Mouse (Mus musculus) 3134 (cell line): ENCODE measurements around the gene Ube2s.
"Not testable (repeated sequence)": the region's sequence is repeated elsewhere in the genome, so short reads cannot be mapped to it uniquely, and the experiment has no call there.

Experiments used
- DNase-seq: peaks from one replicate; pipeline ENCODE4 v3.0.0-alpha.2; 2011; ENCODE audit warnings: low spot score; ENCODE audit not compliant: insufficient read length; ENCODE audit errors: extremely low read depth

Gene Ube2s

DNA sequence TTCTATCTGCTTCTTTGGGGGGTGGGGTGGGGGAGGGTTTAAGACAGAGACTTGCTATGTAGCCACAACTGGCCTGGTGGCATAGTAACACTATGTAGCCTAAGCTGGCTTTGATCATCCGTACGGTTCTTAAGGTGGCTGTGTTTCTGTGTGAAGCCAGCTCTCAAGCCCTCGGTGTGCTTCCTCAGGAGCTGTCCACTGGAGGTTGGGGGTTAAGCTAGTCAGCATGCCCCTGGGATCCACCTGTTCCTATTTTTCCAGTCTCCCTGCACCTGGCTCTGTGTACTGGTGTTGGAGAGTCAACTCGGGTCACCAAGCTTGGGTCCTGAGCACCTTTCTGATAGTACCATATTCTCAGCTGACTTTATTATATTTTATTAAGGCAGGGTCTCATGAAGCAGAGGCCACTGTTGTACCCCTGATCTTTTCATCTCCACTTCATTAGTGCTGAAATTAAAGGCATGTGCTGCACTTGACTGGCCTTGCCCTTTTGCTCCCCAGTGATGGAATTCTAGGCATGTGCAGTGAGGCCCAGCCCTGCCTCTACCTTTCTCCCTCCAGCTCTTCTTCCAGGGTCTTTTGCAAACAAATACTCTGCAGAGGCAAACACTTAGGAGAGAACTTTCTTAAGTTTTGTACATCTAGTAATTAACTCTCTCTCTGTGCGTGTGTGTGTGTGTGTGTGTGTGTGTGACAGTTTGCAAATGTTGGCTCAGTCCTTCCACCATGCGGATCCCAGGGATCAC, 9.9 kb upstream of the Ube2s start:
- no peak for DNase-seq

DNA sequence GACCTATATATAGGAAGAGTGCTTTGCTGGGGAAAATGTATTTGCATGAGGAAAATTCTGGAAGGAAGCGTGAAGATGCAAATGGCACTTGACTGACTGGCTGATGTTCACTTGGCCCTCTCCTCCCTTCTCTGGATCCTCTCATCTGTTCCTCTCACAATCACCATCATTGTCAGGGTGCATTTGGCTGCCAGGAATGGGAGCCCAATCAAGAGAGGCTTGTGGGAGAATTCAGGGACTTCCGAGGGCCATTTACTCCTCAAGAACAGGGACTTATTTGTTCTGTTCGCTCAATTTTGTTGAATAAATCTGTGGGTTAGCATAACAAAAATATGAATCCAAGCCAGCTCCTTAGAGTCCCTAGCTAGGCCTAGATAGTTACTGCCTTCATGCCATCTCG, 9.3 kb upstream of the Ube2s start:
- no peak for DNase-seq

DNA sequence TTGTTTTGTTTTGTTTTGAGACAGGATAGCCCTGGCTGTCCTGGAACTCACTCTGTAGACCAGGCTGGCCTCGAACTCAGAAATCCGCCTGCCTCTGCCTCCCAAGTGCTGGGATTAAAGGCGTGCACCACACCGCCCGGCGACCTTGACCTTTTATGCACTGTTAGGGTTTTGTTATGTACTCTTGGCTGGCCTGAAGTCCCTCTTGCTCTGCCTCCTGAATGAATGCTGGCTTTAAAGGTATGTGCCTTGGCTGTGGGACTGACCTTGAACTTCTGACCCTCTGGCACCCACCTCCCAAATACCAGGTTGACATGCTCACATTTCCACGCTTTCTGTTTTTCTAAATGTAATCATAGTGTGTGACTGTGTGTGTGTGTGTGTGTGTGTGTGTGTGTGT, 8.5 kb upstream of the Ube2s start:
- DNase-seq: not testable (repeated sequence)

DNA sequence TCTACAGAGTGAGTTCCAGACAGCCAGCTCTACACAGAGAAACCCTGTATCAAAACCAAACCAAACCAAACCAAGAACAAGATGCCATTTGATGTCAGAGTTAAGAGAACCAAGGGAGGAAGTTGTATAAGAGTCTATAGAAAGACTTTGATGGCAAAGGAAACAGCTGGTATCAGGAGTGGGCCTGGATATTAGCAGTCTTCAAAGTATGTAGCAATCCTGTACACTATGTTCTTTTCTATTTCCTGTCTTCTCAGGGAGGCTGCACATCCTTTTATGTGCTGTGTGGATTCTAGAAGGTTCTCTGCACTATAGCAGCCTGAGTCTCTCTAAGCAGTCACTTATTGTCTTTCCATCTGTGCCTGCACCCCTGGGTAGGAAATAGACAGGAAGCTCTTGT, 4.2 kb upstream of the Ube2s start:
- DNase-seq: no peak

DNA sequence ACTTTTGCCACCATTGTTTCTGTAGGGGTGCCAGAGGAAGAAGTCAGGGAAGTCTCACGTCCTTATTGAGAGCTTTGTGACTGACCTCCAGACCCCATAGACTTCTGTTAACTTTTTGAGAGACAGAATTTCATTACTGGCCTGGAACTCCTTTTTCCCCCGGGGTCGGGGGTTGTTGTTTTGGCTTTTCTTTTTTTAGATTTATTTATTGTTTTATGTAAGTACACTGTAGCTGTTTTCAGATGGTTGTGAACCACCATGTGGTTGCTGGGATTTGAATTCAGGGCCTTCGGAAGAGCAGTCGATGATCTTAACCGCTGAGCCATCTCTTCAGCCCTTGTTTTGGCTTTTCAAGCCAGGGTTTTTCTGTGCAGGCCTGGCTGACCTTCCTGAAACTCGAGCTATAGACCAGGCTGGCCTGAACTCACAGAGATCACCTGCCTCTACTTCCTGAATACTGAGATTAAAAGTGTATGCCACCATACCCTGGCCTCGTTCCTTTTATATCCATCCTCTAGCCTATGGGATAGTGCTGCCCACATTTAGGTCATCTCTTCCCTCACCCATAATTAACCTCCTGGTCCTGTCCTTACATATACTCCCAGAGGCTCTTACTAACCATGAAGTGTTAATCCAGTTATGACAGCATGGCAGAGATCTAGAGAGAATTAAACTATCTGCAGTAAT, 858 bp upstream of the Ube2s start:
- no peak for DNase-seq

DNA sequence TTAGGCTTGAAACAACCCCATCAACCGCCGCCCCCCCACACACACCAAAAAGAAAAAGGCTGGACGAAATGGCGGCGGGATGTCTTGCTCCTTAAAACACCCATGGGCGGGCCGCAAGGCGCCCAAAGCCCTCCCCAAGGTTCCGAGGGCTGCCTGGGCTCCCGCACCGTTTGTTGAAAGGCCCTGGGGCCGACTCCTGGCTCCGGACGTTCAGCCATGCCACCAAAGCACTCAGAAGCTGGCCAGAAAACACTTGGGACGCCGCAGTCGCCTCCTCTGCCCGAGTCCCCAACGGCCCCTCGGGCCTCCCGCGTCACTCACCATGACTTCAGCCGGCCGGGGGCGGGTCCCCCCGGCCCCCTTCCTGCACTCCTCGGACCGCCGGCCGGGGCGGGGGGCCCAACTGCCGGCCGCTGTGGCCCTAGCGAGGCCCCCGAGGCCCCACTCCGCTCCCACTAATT, 518 bp downstream of the Ube2s start:
- DNase-seq: peak; percentile 65

DNA sequence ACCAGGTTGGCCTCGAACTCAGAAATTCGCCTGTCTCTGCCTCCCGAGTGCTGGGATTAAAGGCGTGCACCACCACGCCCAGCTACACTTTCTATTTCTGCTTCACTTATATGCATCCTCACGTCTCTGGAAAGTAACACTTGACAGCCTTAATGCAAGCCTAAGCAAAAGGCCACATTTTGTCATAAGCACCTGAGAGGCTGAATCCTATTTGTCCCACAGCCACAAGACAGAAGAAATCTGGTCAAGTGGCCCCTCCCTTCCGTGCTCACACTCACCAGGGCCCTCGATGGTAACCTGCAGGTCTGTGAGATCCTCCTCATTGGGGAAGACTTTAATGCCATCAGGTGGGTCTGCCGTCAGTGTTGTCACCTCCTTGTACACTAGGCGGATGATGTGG, 1.3 kb downstream of the Ube2s start:
- not testable (repeated sequence) for DNase-seq

DNA sequence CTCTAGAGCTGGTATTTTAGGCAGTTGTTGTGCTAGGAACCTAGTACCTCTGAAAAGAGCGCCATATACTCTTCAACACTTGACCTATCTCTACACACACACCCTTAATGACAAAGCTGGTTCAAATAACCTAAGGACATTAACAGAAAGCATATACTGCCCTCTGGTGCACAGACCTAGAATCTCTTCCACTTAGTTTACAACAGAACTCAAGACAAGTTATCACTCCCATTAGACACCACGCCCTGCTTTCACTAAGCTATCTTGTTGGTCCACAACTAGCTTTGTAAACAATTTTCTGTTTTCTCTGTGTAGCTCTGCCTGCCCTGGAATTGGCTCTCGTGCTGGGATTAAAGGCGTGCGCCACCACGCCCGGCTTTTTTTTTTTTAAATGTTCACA, 5.7 kb downstream of the Ube2s start:
- DNase-seq: no peak

DNA sequence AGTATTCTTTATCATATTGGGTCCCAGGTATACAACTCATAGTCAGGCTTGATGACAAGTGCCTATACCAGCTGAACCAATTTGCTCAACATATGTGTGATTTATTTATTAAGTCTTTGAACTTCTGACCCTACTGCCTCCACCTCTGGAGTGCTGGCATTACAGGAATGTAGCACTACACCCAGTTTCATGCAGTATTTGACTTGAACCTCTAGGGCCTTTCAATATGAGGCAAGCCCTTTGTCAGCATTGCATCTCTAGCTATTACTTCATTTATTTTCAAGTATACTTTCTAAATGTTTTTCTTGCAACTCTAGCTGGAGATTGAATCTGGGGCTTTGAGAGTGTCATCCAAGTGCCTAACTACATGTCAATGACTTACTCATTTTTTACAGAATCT, 10.1 kb downstream of the Ube2s start:
- no peak for DNase-seq

DNA sequence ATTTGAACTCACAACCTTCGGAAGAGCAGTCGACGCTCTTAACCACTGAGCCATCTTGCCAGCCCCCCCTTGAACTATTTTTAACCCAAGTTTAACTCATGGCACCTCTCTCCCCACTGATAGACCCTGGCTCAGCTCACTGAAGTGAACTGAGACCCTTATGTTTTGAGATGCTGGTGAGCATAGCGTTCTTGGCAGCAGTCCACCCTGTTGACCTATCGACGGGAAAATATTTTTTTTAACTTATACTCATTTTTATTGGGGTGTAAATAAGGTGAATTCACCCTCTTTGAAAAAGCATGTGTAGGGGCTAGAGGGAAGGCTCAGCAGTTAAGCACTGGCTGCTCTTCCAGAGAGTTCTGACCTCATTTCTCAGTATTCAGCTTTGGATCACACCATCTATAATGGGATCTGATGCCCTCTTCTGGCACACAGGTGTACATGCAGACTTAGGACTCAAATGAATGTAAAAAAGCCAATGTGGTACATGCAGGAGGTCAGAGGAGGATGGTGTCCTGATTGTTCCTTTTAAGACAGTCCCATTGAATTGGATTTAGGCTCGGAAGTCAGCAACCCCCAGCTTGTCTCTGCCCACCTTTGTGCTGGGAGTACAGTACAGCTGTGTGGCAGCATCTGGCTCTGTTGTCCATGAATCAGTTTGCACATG, 16.5 kb downstream of the Ube2s start:
- DNase-seq: peak; percentile 42

DNA sequence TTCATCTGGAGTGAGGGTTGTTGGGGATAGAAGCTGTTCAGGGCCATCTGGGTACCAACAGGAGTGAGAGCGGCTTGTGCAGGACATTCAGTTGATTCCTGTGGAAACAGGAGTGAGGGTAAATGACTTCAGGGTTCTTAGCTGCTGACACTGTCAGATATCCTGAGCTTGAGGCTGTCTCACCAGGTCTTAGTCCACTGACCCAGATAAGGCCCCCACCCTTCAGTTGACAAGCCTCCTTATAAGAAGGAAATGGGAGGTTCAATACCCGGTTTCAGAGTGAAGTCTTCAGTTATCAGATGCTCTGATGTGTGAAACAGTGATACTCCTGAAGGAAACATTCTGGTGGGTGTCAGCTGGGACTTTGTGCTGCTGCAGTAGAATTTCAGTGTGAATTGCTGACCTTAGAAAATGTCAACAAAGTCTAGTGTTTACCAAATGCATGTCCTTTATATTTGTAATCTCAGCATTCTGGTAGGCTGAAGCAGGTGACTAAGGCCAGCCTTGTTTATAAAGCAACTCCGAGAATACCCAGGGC, 17.7 kb downstream of the Ube2s start:
- DNase-seq: no peak

DNA sequence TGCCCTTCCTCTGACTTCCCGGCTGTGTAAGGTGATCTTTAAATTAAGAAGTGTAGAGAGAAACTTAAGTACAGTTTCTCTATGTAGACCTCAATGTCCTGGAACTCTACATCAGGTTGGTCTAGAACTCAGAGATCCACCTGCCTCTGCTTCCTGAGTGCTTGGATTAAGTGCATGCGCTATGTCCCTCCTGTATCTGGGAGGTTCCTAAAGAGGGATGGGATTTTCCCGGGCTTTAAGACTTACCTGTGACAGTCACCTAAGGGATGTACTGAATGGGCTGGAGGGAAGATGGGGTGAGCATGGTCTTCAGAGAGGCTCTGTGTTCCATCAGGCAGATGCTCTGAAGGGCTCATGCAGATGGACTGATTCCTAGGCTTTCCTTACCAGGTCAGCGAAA, 18.7 kb downstream of the Ube2s start:
- no peak for DNase-seq

DNA sequence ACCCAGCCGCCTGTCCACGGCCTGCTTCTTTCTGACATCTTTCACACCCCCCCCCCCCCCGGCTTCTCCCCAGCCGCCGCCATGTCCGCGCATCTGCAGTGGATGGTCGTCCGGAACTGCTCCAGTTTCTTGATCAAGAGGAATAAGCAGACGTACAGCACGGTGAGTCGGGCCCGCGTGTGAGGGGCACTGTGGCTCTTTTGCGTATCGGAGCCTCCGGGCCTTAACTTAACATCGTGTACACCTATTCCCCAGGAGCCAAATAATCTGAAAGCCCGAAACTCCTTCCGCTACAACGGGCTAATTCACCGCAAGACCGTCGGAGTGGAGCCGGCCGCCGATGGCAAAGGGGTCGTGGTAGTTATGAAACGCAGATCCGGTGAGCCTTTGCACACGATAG, 19.1 kb downstream of the Ube2s start:
- not testable (repeated sequence) for DNase-seq

DNA sequence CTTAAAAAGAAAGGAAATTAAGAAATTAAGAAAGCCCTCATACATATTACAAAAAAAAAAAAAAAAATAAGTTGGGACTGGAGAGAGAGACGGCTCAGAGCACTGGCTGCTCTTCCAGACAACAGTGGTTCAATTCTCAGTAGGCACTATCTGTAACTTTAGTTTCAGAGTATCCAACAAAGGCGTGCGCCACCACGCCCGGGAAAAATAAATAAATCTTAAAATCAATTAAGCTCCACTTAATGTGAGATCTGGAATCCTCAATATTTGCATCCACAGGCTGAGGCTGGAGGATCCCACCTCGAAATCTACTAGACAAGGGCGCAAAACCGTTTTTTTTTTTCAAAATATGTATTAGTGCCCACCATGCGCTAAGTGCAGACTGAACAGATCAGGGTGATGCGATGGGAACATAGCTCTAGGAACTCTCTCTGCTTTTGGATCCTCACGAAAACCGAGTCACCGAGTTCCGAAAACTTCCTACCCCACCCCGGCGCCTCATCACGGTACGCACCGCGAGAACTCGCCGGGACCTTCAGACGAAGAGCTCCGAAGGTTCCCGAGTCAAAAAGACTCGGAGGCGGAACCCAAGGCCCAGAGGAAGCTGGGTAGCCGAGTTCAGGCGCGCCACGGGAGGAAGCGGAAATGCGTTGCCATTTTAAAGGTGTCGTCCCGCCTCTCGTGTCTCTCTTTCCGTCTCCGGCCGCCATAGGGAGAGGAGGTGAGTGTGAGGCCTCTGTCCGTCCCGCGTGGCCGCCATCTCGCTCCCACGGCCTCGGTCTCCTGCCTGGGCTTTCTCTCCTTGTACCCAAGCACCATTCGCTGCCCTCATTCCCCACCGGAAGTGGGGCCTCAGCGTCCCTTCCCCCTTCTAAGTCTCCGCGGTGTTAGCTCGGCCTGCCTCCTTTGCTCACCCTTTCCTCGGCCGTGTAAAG, 19.8 kb downstream of the Ube2s start, which contains the start of gene Rpl28:
TSS of gene Rpl28 (plus strand) at position 597 of the 935 bp plus-strand sequence.
- DNase-seq: peak; percentile 91

DNA sequence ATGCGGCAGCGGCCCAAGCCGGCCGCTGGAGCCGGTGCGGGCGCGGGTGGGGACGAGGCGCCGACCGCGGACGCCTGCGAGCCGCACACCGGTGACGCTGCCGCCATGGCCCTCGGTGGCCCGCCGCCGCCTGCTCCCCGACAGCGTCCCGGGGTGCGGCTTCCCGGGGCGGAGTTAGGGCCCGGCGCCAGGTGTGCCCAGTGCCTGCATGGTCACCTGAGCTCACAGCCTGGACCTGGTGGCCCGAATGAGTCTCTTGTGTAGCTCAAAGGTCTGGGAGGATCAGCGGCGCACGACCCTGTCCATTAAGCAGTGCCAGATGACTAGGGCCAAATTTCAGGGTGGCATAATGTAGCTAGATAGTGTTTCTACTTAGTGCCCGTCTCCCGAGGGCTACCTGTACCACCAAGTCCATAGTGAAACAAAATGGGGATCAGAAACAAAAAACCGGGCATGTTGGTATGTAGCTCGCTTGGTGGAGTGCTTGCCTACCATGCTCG, 22.9 kb downstream of the Ube2s start, which contains the start of gene Tmem238:
TSS of gene Tmem238 (minus strand) at position 221 of the 500 bp plus-strand sequence.
- DNase-seq: peak; percentile 71

DNA sequence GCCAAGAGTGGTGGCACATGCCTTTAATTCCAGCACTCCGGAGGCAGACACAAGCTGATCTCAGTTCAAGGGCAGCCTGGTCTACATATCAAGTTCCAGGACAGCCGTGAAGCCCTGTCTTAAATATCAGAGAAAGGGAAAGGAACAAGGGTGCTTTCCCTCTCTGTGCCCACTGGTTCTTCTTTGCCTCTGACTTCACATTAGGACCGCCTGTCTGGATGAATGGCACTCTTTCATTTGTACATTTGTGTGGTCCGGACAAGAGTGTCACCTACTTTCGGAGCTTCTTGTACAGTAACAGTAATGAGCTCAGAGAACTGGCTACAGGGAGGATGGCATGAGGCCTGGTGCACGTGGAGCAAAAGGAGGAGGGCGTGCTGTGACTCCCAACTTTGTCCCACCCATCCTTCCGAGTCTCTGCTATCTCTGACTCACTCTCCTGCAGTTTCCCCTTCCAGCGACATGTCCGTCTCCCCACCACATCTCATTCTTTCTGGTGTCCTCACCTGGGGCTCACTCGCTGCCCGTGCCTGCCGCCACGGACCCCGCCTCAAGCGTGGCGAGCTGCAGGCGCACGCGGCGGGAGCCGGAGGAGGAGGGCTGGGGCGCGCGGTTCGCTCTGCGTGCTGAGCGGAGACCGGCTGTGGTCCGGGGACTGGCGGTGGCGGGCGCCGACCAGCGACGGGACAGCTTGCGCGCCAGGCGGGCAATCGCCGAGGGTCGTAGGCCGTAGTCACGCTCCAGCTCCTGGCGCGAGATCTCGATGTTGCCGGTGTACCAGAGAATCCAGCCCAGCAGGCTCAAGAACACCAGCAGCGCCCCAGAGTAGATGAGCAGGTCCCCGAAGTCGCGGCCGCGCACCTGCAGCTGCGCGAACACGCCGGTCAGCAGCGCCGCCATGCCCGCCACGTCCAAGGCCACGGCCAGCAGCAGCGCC, 23.6 kb downstream of the Ube2s start:
- peak; percentile 85 for DNase-seq

DNA sequence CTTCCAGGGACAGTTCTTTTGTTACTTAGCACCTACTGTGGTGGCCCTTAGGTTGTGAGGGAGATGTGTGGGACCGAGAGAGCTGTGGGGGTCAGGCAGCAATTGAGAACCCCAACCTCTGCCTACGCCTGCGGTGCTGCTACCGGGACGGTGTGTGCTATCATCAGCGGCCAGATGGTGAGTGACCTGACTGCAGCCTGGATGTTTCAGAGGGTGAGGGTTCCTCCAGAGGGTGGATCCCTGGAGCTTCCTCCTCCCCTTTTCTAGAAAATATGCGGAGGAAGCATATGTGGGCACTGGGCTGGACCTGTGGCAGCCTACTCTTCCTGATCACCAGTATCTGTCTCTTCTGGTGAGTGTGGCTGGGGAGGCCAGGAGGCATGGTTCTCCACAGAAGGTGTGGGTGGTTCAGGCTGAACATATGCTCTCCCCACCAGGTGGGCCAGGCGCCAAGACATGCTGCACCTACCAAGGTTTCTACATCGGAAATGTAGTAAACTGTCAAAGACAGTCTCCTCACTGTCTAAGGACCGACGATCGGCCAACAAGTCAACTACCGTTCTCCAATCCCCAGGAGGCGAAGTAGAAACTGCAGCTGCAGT, 28.6 kb downstream of the Ube2s start:
- no peak for DNase-seq

DNA sequence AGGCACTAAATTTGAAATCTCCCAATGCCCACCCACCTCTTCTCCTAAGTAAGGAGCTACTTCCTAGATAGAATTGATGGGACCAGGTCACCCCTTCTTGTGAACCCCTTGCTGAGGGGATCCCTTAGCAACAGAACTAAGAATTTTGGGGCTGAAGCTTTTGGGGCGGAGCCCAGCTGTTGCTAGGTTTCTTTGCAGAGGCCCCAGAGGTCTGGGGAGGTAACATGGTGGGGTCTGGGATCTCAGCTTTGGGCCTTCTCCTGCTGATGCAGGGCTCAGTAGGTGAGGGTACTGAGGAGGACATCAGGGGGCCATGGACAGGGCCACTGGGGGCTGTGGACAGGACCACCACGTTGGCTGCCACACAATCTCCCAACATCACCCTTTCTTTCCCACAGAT, 29.6 kb downstream of the Ube2s start, which contains the start of the genes Il11 and Tmem190:
TSS of gene Il11 (minus strand) at position 101 of the 400 bp plus-strand sequence.
TSS of gene Tmem190 (plus strand) at position 179 of the 400 bp plus-strand sequence.
- no peak for DNase-seq
